Mouse (Mus musculus) liver, embryonic 15.5 days (tissue): Measurements from ENCODE around the gene H2afy2. TPM values are rescaled to one million over a fixed set of nuclear protein-coding genes. Genes with fewer than 3 reads are reported as not detected.

Experiments used
- ATAC-seq: fragments of 200-750 bp; cut with Nextera tagmentation; 2 replicates; pipeline ENCODE4 v1.8.0; 2017; ENCODE audit warnings: moderate number of reproducible peaks, mild to moderate bottlenecking, moderate library complexity; ENCODE audit not compliant: insufficient read depth
- H3K27ac ChIP-seq: fragments of 300-500 bp; sonication (generic); replicated peaks from 2 replicates; pipeline ENCODE4 v1.5.1; 2015; ENCODE audit warnings: mild to moderate bottlenecking, inconsistent platforms
- H3K27me3 ChIP-seq: fragments of 300-500 bp; sonication (generic); 2 replicates; pipeline ENCODE4 v1.6.1; 2015; ENCODE audit warnings: mild to moderate bottlenecking, inconsistent platforms
- H3K36me3 ChIP-seq: fragments of 300-500 bp; sonication (generic); replicated peaks from 2 replicates; pipeline ENCODE4 v1.6.1; 2015; ENCODE audit warnings: moderate library complexity, mild to moderate bottlenecking, inconsistent platforms
- H3K4me1 ChIP-seq: fragments of 300-500 bp; sonication (generic); replicated peaks from 2 replicates; pipeline ENCODE4 v1.6.1; 2015; ENCODE audit warnings: inconsistent platforms
- H3K4me2 ChIP-seq: fragments of 300-500 bp; sonication (generic); 2 replicates; pipeline ENCODE4 v1.6.1; 2015; ENCODE audit warnings: moderate library complexity, mild to moderate bottlenecking, inconsistent platforms
- H3K4me3 ChIP-seq: fragments of 300-500 bp; sonication (generic); replicated peaks from 2 replicates; pipeline ENCODE4 v1.5.1; 2015; ENCODE audit warnings: mild to moderate bottlenecking, inconsistent platforms
- H3K9ac ChIP-seq: fragments of 300-500 bp; sonication (generic); 2 replicates; pipeline ENCODE4 v1.6.1; 2015; ENCODE audit warnings: moderate library complexity, mild to moderate bottlenecking, inconsistent platforms
- H3K9me3 ChIP-seq: fragments of 300-500 bp; sonication (generic); replicated peaks from 2 replicates; pipeline ENCODE4 v1.6.1; 2016; ENCODE audit warnings: inconsistent platforms
- WGBS: fragments of 180-500 bp; shearing (Covaris S2); methylation state at CpG from one replicate; pipeline ENCODE4 v1.1.7; 2015; ENCODE audit warnings: mixed read lengths; ENCODE audit not compliant: insufficient replicate concordance; 5-methylcytosine and 5-hydroxymethylcytosine counted together
- polyA plus RNA-seq: library from polyadenylated mRNA; unstranded; fragments of >200 nt; fragmentation: Nextera tagmentation; extraction: Ambion mirVana; gene quantifications from 2 replicates; pipeline ENCODE4 v1.2.1, GENCODE M21; 2015

Gene H2afy2
- 3.5 and 4.2 TPM in 2 replicates for polyA plus RNA-seq

GRCm38 (mm10) chr10:61783621-61784251, at the start of gene H2afy2:
Gene H2afy2, minus strand, starts transcription at chr10:61784147.
- Histone ChIP-seq H3K27me3 (peaks cover 38% of the 10 kb centered on the region), H3K9me3 (no peaks in the 10 kb centered on the region), H3K9ac (peak within 1 kb of the TSS; percentile 43; the same call in 1 of the 2 replicates), H3K27ac (no peak within 1 kb of the TSS), H3K4me2 (peak within 1 kb of the TSS; percentile 68), H3K36me3 (no peaks in the 10 kb centered on the region), H3K4me1 (0 out of 2 replicates have a peak, but pooled peaks cover 2% of the 10 kb centered on the region), H3K4me3 (peak within 1 kb of the TSS; percentile 58)
- WGBS = under 1% methylated on average over 45 of the region's 50 CpGs
- 0 out of 2 replicates have a peak, but pooled peaks have one; percentile 25 for ATAC-seq

GRCm38 (mm10) chr10:61832713-61833112, 48.8 kb upstream of the H2afy2 start:
- Histone ChIP-seq H3K36me3 (no peaks in the 10 kb centered on the region), H3K27ac (no peak overlapping the region), H3K27me3 (no peaks in the 10 kb centered on the region), H3K4me2 (no peak overlapping the region), H3K4me3 (no peak overlapping the region), H3K4me1 (no peaks in the 10 kb centered on the region), H3K9me3 (no peaks in the 10 kb centered on the region), H3K9ac (no peak overlapping the region)
- WGBS = 66% methylated on average over 11 of the region's 11 CpGs
- no peak for ATAC-seq

- H3K36me3 ChIP-seq = no peaks in the 10 kb centered on the region
- H3K4me2 ChIP-seq = no peak overlapping the region
- H3K4me1 ChIP-seq = no peaks in the 10 kb centered on the region
- no peak overlapping the region for H3K27ac ChIP-seq
- H3K9me3 ChIP-seq = no peaks in the 10 kb centered on the region
- no peak overlapping the region for H3K9ac ChIP-seq
- H3K4me3 ChIP-seq = no peak overlapping the region
- no peaks in the 10 kb centered on the region for H3K27me3 ChIP-seq
- WGBS = 83% methylated on average over 6 of the region's 6 CpGs
- ATAC-seq = no peak
These were observed 47.8 kb upstream of the H2afy2 start for GRCm38 (mm10) chr10:61831741-61832140.

GRCm38 (mm10) chr10:61831251-61831650, 47.3 kb upstream of the H2afy2 start:
- 61% methylated on average over 12 of the region's 12 CpGs for WGBS
- no peak overlapping the region for H3K4me3 ChIP-seq
- no peaks in the 10 kb centered on the region for H3K9me3 ChIP-seq
- no peak for ATAC-seq
- no peaks in the 10 kb centered on the region for H3K36me3 ChIP-seq
- no peaks in the 10 kb centered on the region for H3K4me1 ChIP-seq
- H3K9ac ChIP-seq = no peak overlapping the region
- H3K27me3 ChIP-seq = no peaks in the 10 kb centered on the region
- no peak overlapping the region for H3K4me2 ChIP-seq
- no peak overlapping the region for H3K27ac ChIP-seq

- Histone ChIP-seq H3K27me3 (no peaks in the 10 kb centered on the region), H3K4me1 (no peaks in the 10 kb centered on the region), H3K36me3 (no peaks in the 10 kb centered on the region), H3K4me2 (no peak overlapping the region), H3K9ac (no peak overlapping the region), H3K4me3 (no peak overlapping the region), H3K27ac (no peak overlapping the region), H3K9me3 (no peaks in the 10 kb centered on the region)
- no peak for ATAC-seq
- 46% methylated on average over 9 of the region's 9 CpGs for WGBS
These were observed 46.9 kb upstream of the H2afy2 start for GRCm38 (mm10) chr10:61830817-61831216.

- Histone ChIP-seq H3K27me3 (no peaks in the 10 kb centered on the region), H3K4me1 (no peaks in the 10 kb centered on the region), H3K4me3 (no peak overlapping the region), H3K27ac (no peak overlapping the region), H3K9me3 (no peaks in the 10 kb centered on the region), H3K9ac (no peak overlapping the region), H3K4me2 (no peak overlapping the region), H3K36me3 (no peaks in the 10 kb centered on the region)
- ATAC-seq = no peak
- WGBS = 50% methylated on average over 4 of the region's 4 CpGs
These were observed 45.1 kb upstream of the H2afy2 start for GRCm38 (mm10) chr10:61829046-61829445.

GRCm38 (mm10) chr10:61827950-61828936, 44.3 kb upstream of the H2afy2 start:
- no peak overlapping the region for H3K4me3 ChIP-seq
- no peak overlapping the region for H3K27ac ChIP-seq
- no peaks in the 10 kb centered on the region for H3K36me3 ChIP-seq
- H3K27me3 ChIP-seq = no peaks in the 10 kb centered on the region
- ATAC-seq = no peak
- H3K4me1 ChIP-seq = no peaks in the 10 kb centered on the region
- no peak overlapping the region for H3K9ac ChIP-seq
- no peak overlapping the region for H3K4me2 ChIP-seq
- H3K9me3 ChIP-seq = no peaks in the 10 kb centered on the region
- 77% methylated on average over 32 of the region's 32 CpGs for WGBS

GRCm38 (mm10) chr10:61826753-61827435, 42.9 kb upstream of the H2afy2 start:
- no peak overlapping the region for H3K9ac ChIP-seq
- no peaks in the 10 kb centered on the region for H3K27me3 ChIP-seq
- 54% methylated on average over 16 of the region's 16 CpGs for WGBS
- H3K4me1 ChIP-seq = no peaks in the 10 kb centered on the region
- H3K27ac ChIP-seq = no peak overlapping the region
- no peaks in the 10 kb centered on the region for H3K9me3 ChIP-seq
- no peaks in the 10 kb centered on the region for H3K36me3 ChIP-seq
- no peak overlapping the region for H3K4me3 ChIP-seq
- ATAC-seq = no peak
- no peak overlapping the region for H3K4me2 ChIP-seq

GRCm38 (mm10) chr10:61825979-61826752, 42.2 kb upstream of the H2afy2 start:
- no peaks in the 10 kb centered on the region for H3K9me3 ChIP-seq
- 53% methylated on average over 13 of the region's 13 CpGs for WGBS
- H3K27ac ChIP-seq = no peak overlapping the region
- H3K27me3 ChIP-seq = no peaks in the 10 kb centered on the region
- ATAC-seq = no peak
- no peak overlapping the region for H3K9ac ChIP-seq
- no peak overlapping the region for H3K4me3 ChIP-seq
- no peaks in the 10 kb centered on the region for H3K36me3 ChIP-seq
- H3K4me1 ChIP-seq = no peaks in the 10 kb centered on the region
- H3K4me2 ChIP-seq = no peak overlapping the region

- ATAC-seq = no peak
- H3K36me3 ChIP-seq = no peaks in the 10 kb centered on the region
- 41% methylated on average over 5 of the region's 5 CpGs for WGBS
- no peak overlapping the region for H3K4me3 ChIP-seq
- no peak overlapping the region for H3K9ac ChIP-seq
- no peak overlapping the region for H3K27ac ChIP-seq
- H3K9me3 ChIP-seq = no peaks in the 10 kb centered on the region
- no peak overlapping the region for H3K4me2 ChIP-seq
- H3K4me1 ChIP-seq = no peaks in the 10 kb centered on the region
- H3K27me3 ChIP-seq = no peaks in the 10 kb centered on the region
These were observed 41.6 kb upstream of the H2afy2 start for GRCm38 (mm10) chr10:61825536-61825935.
